ENCODE assay signal across 16 mouse cellular contexts in genomic region chr7:75415882-75416585, GRCm38 (mm10). TPM values are rescaled to one million over a fixed set of nuclear protein-coding genes. Genes with fewer than 3 reads are reported as not detected.
DNase-seq lines count a peak whose midpoint lies in the region; ATAC-seq and TF ChIP-seq lines count a peak whose summit lies in the region.
"Had no signal": no experiment of that assay in that cellular context is flagged by ENCODE, and none has a peak within 500 bp of the region (broad histone marks: within the 10 kb centered on the region; RNA-seq: fewer than 3 reads in every experiment).

No protein-coding gene starts in this region.

- WGBS in heart, adult 2 months, result 72% methylated on average over 7 of the region's 7 CpGs
- 67% methylated on average over 7 of the region's 7 CpGs for WGBS in lung, postnatal 0 days
- WGBS in stomach, postnatal 0 days, result 62% methylated on average over 7 of the region's 7 CpGs

- TF ChIP-seq CTCF in heart, adult 2 months (IDR thresholded peaks at IDR 0.05), result no peak
- no peak for TF ChIP-seq CTCF in lung, postnatal 0 days (IDR thresholded peaks at IDR 0.05)
- no peak for TF ChIP-seq CTCF in stomach, postnatal 0 days (IDR thresholded peaks at IDR 0.05; ENCODE audit: low read depth)

- peak overlapping the region; percentile 54 for H3K27ac ChIP-seq in heart, adult 2 months
- H3K27ac ChIP-seq in lung, postnatal 0 days (ENCODE audit: low read length), result peak overlapping the region; percentile 62
- H3K27ac ChIP-seq in stomach, postnatal 0 days (replicated peaks), result peak overlapping the region; percentile 82
- H3K27ac ChIP-seq: hindbrain, postnatal 0 days had no signal

- no peak overlapping the region for H3K4me3 ChIP-seq in heart, adult 2 months
- no peak overlapping the region for H3K4me3 ChIP-seq in lung, postnatal 0 days (ENCODE audit: low read depth, low read length)
- H3K4me3 ChIP-seq in stomach, postnatal 0 days (ENCODE audit: low read depth, low read length), result no peak overlapping the region

- TF ChIP-seq POLR2A in heart, adult 2 months (IDR thresholded peaks at IDR 0.05; ENCODE audit: insufficient read depth, low read depth, low read length), result no peak

- H3K27me3 ChIP-seq in heart, adult 2 months (ENCODE audit: control insufficient read depth, insufficient read depth, low read length), result no peaks in the 10 kb centered on the region
- H3K27me3 ChIP-seq in lung, postnatal 0 days (replicated peaks; ENCODE audit: insufficient read depth, low read length), result no peaks in the 10 kb centered on the region
- no peaks in the 10 kb centered on the region for H3K27me3 ChIP-seq in stomach, postnatal 0 days (ENCODE audit: control insufficient read depth, insufficient read depth, low read length)
- H3K27me3 ChIP-seq: Patski had no signal

- H3K4me2 ChIP-seq in lung, postnatal 0 days (replicated peaks; ENCODE audit: low read depth, low read length), result no peak overlapping the region
- no peak overlapping the region for H3K4me2 ChIP-seq in stomach, postnatal 0 days (replicated peaks; ENCODE audit: low read depth)

- intact Hi-C loops in heart, adult 2 months (cut with DNase I), result no loop called here

- no peak overlapping the region for H3K9ac ChIP-seq in heart, adult 2 months (ENCODE audit: low read depth, low read length)
- H3K9ac ChIP-seq in lung, postnatal 0 days (replicated peaks; ENCODE audit: low read depth), result no peak overlapping the region
- no peak overlapping the region for H3K9ac ChIP-seq in stomach, postnatal 0 days (ENCODE audit: low read length)
- H3K9ac ChIP-seq: liver, postnatal 0 days had no signal

- no peak for DNase-seq in heart, adult 2 months
- DNase-seq in heart, postnatal 4 days, result no peak
- DNase-seq in lung, postnatal 0 days (ENCODE audit: low spot score), result peak; percentile 56
- DNase-seq in lung, postnatal 10 days, result no peak
- peak; percentile 46 for DNase-seq in lung, postnatal 36 days
- DNase-seq in stomach, postnatal 0 days (ENCODE audit: low spot score), result no peak
- DNase-seq in right cerebral cortex, postnatal 25 days, result no peak
- no peak for DNase-seq in cerebellum, postnatal 25 days
- DNase-seq: adrenal gland, adult 8-10 months; cerebellum, postnatal 14 days; kidney, postnatal 36 days; left cerebral cortex, postnatal 4 days; liver, postnatal 0 days; thymus, postnatal 14 days had no signal

- H3K9me3 ChIP-seq in lung, postnatal 0 days (ENCODE audit: low read length), result no peaks in the 10 kb centered on the region
- H3K9me3 ChIP-seq in stomach, postnatal 0 days (ENCODE audit: control insufficient read depth, low read length), result no peaks in the 10 kb centered on the region

- H3K79me2 ChIP-seq in heart, adult 2 months (replicated peaks; ENCODE audit: control insufficient read depth, insufficient read depth, low read length), result no peaks in the 10 kb centered on the region

- TF ChIP-seq EP300 in heart, adult 2 months (IDR thresholded peaks at IDR 0.05; ENCODE audit: insufficient read depth, low read depth, low read length), result no peak
- TF ChIP-seq EP300 in lung, postnatal 0 days (IDR thresholded peaks at IDR 0.05), result no peak; the same call in none of the 2 replicates
- TF ChIP-seq EP300 in stomach, postnatal 0 days (optimal IDR thresholded peaks at IDR 0.05), result no peak

- ATAC-seq in lung, postnatal 0 days, result peak; percentile 70
- ATAC-seq in stomach, postnatal 0 days (ENCODE audit: low FRiP score, low TSS enrichment), result peak; percentile 88
- ATAC-seq: hindbrain, postnatal 0 days had no signal

- peaks cover 6% of the 10 kb centered on the region for H3K4me1 ChIP-seq in heart, adult 2 months (ENCODE audit: control insufficient read depth, insufficient read depth, low read length)
- H3K4me1 ChIP-seq in lung, postnatal 0 days (ENCODE audit: insufficient read depth, low read depth, low read length), result no peaks in the 10 kb centered on the region
- no peaks in the 10 kb centered on the region; the same call in 1 of the 2 replicates for H3K4me1 ChIP-seq in stomach, postnatal 0 days (replicated peaks; ENCODE audit: control insufficient read depth, insufficient read depth)

- no peaks in the 10 kb centered on the region; the same call in 1 of the 2 replicates for H3K36me3 ChIP-seq in heart, adult 2 months (ENCODE audit: control insufficient read depth, insufficient read depth, low read length)
- H3K36me3 ChIP-seq in lung, postnatal 0 days (ENCODE audit: insufficient read depth, low read length), result no peaks in the 10 kb centered on the region
- H3K36me3 ChIP-seq in stomach, postnatal 0 days (ENCODE audit: control insufficient read depth, insufficient read depth, low read length), result no peaks in the 10 kb centered on the region

RNA-seq across cellular contexts. Expression of gene Akap13, which starts 39.3 kb away (rescaled TPM):
- total RNA-seq in heart, adult 2 months (2021), result 10 to 100 TPM; 64.1 to 72.0 TPM
- polyA plus RNA-seq in heart, adult 2 months (2012; rRNA removed), result 16.8 and 20.0 TPM in 2 replicates
- total RNA-seq in heart, postnatal 4 days (2021), result 100 to 1,000 TPM; 110 to 113 TPM
- polyA plus RNA-seq in lung, postnatal 0 days (2015; fragmentation: Nextera tagmentation; extraction: Ambion mirVana), result 52.9 and 58.5 TPM in 2 replicates
- polyA plus RNA-seq in stomach, postnatal 0 days (2015; fragmentation: Nextera tagmentation; extraction: Ambion mirVana), result 15.2 and 18.8 TPM in 2 replicates

Comparison
In these comparisons a context has a peak if more than half of its experiments do, and no peak if none do; other contexts are left out.
1. DNase-seq: peak in lung, postnatal 0 days (single experiment) and lung, postnatal 36 days (single experiment); none in heart, adult 2 months (0 of 2), heart, postnatal 4 days (single experiment), lung, postnatal 10 days (single experiment), stomach, postnatal 0 days (single experiment), right cerebral cortex, postnatal 25 days (single experiment) and cerebellum, postnatal 25 days (0 of 2).
2. Peak in every context shown above with its lines, with median percentiles within 50 percentile points of each other: H3K27ac ChIP-seq.